Mouse (Mus musculus) ES-Bruce4 (cell line): Measurements from ENCODE around the gene Phyhipl. TPM values are rescaled to one million over a fixed set of nuclear protein-coding genes. Genes with fewer than 3 reads are reported as not detected.

Experiments
- H3K27ac ChIP-seq: 2 replicates; pipeline ENCODE4 v1.5.1; 2012; ENCODE audit warnings: low read length, inconsistent platforms; ENCODE audit not compliant: insufficient read depth
- H3K27me3 ChIP-seq: 2 replicates; pipeline ENCODE4 v1.6.1; 2012; ENCODE audit warnings: mild to moderate bottlenecking, low read length, inconsistent platforms; ENCODE audit not compliant: control insufficient read depth, poor library complexity, insufficient read depth, severe bottlenecking
- H3K36me3 ChIP-seq: 2 replicates; pipeline ENCODE4 v1.6.1; 2012; ENCODE audit warnings: inconsistent platforms, mild to moderate bottlenecking, low read length, moderate library complexity; ENCODE audit not compliant: control insufficient read depth, poor library complexity, insufficient read depth, severe bottlenecking
- H3K4me1 ChIP-seq: one replicate; pipeline ENCODE4 v1.8.1; 2011; ENCODE audit warnings: low read length; ENCODE audit not compliant: control insufficient read depth, insufficient read depth
- H3K4me3 ChIP-seq: 2 replicates; pipeline ENCODE4 v1.5.1; 2011; ENCODE audit warnings: low read depth, mild to moderate bottlenecking, low read length
- H3K9ac ChIP-seq: 2 replicates; pipeline ENCODE4 v1.6.1; 2012; ENCODE audit warnings: low read depth, mild to moderate bottlenecking, inconsistent platforms; ENCODE audit not compliant: poor library complexity, severe bottlenecking
- H3K9me3 ChIP-seq: replicated peaks from 2 replicates; pipeline ENCODE4 v1.6.1; 2012; ENCODE audit warnings: mild to moderate bottlenecking, low read length, inconsistent platforms; ENCODE audit not compliant: control insufficient read depth, poor library complexity, insufficient read depth, severe bottlenecking
- CTCF ChIP-seq: IDR thresholded peaks from one replicate; pipeline ENCODE4 v1.8.1; 2011; ENCODE audit warnings: low read depth, low read length
- EP300 ChIP-seq: IDR thresholded peaks from 2 replicates; pipeline ENCODE4 v1.6.1; 2011; ENCODE audit warnings: low read depth, low read length; ENCODE audit not compliant: insufficient read depth
- POLR2A ChIP-seq: IDR thresholded peaks from one replicate; pipeline ENCODE4 v1.8.1; 2011; ENCODE audit warnings: low read length; ENCODE audit not compliant: insufficient read depth
- polyA plus RNA-seq: library from polyadenylated mRNA; stranded (reverse); fragments of >200 nt; gene quantifications from 2 replicates; pipeline ENCODE4 v1.2.4, GENCODE M21; 2011; ENCODE audit warnings: low read depth; ENCODE audit not compliant: missing spikeins, insufficient read depth, insufficient read length

The Phyhipl gene
- polyA plus RNA-seq, 1 experiment = 4.8 TPM

GRCm38 (mm10) chr10:70640075-70640737, 15.6 kb downstream of the Phyhipl start:
- Histone ChIP-seq H3K4me1 (no peaks in the 10 kb centered on the region), H3K4me3 (no peak overlapping the region), H3K9me3 (no peaks in the 10 kb centered on the region), H3K36me3 (no peaks in the 10 kb centered on the region), H3K9ac (no peak overlapping the region), H3K27ac (no peak overlapping the region), H3K27me3 (no peaks in the 10 kb centered on the region)
- TF ChIP-seq EP300 (no peak), CTCF (no peak), POLR2A (no peak)

- Histone ChIP-seq H3K36me3 (no peaks in the 10 kb centered on the region), H3K4me3 (no peak overlapping the region), H3K27me3 (no peaks in the 10 kb centered on the region), H3K9me3 (no peaks in the 10 kb centered on the region), H3K9ac (no peak overlapping the region), H3K4me1 (no peaks in the 10 kb centered on the region), H3K27ac (no peak overlapping the region)
- no peak for TF ChIP-seq CTCF
- no peak for TF ChIP-seq EP300
- no peak for TF ChIP-seq POLR2A
Observed at GRCm38 (mm10) chr10:70637640-70638328, 18.0 kb downstream of the Phyhipl start.

DNA sequence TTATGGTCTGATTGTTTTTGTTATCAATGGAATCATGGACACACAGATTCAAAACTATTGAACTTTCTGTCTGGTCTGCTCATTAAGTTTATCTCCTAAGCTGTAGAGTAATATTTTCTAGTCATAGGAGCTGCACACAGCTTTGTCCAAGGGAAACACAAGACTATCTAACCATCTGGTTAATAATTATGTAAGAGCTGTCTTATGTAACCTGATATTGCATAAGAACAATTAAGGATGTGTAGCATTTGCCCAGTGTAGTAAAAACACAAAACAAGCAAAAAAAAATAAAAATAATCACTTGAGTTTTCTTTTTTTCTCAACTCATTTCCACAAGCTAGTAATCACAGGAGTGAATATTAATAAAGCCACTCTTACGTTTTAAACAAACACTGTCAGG, 20.5 kb downstream of the Phyhipl start:
- H3K4me3 ChIP-seq = no peak overlapping the region
- TF ChIP-seq CTCF (no peak), POLR2A (no peak), EP300 (no peak)
- no peaks in the 10 kb centered on the region for H3K9me3 ChIP-seq
- no peaks in the 10 kb centered on the region for H3K36me3 ChIP-seq
- H3K27ac ChIP-seq = no peak overlapping the region
- H3K9ac ChIP-seq = no peak overlapping the region
- H3K4me1 ChIP-seq = no peaks in the 10 kb centered on the region
- H3K27me3 ChIP-seq = no peaks in the 10 kb centered on the region; the same call in 1 of the 2 replicates

- TF ChIP-seq EP300 (no peak), POLR2A (no peak), CTCF (no peak)
- Histone ChIP-seq H3K27me3 (no peaks in the 10 kb centered on the region; the same call in 1 of the 2 replicates), H3K4me1 (no peaks in the 10 kb centered on the region), H3K9me3 (no peaks in the 10 kb centered on the region), H3K9ac (no peak overlapping the region), H3K27ac (no peak overlapping the region), H3K4me3 (no peak overlapping the region), H3K36me3 (no peaks in the 10 kb centered on the region)
Observed at GRCm38 (mm10) chr10:70631142-70631541, 24.6 kb downstream of the Phyhipl start.

DNA sequence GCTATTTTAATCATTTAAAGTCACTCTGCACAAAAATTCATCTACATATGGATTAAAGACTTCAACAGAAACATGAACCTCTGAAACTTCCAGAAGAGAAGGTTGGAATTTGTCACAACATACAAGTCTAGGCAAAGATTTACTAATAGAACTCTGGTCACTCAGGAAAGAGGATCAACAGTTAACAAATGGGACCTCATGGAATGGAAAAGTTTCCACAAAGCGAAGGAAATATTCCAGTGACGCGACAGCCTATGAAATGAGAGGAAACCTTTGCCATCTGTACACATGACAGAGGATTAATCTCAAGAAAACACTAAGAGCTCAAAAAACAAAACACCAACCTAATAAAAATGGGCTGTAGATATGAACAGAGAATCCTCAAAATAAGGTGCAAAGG, 32.3 kb downstream of the Phyhipl start:
- no peaks in the 10 kb centered on the region for H3K36me3 ChIP-seq
- no peak for TF ChIP-seq CTCF
- TF ChIP-seq POLR2A = no peak
- no peak for TF ChIP-seq EP300
- H3K4me1 ChIP-seq = no peaks in the 10 kb centered on the region
- no peaks in the 10 kb centered on the region for H3K9me3 ChIP-seq
- H3K27me3 ChIP-seq = no peaks in the 10 kb centered on the region
- H3K27ac ChIP-seq = no peak overlapping the region
- H3K9ac ChIP-seq = no peak overlapping the region
- no peak overlapping the region for H3K4me3 ChIP-seq

- H3K4me1 ChIP-seq = no peaks in the 10 kb centered on the region
- no peaks in the 10 kb centered on the region for H3K27me3 ChIP-seq
- H3K36me3 ChIP-seq = no peaks in the 10 kb centered on the region
- TF ChIP-seq EP300 = no peak
- TF ChIP-seq CTCF = no peak
- TF ChIP-seq POLR2A = no peak
- no peak overlapping the region for H3K27ac ChIP-seq
- no peaks in the 10 kb centered on the region for H3K9me3 ChIP-seq
- H3K9ac ChIP-seq = no peak overlapping the region
- no peak overlapping the region for H3K4me3 ChIP-seq
Observed at GRCm38 (mm10) chr10:70616377-70616776, 39.4 kb downstream of the Phyhipl start.
